Mouse (Mus musculus): ENCODE measurements around the gene Slc45a3. TPM values are rescaled to one million over a fixed set of nuclear protein-coding genes. Genes with fewer than 3 reads are reported as not detected.

Gene Slc45a3
- total and polyA plus RNA-seq, 3 experiments = 15.6 to 40.7 TPM; not detected in 1

DNA sequence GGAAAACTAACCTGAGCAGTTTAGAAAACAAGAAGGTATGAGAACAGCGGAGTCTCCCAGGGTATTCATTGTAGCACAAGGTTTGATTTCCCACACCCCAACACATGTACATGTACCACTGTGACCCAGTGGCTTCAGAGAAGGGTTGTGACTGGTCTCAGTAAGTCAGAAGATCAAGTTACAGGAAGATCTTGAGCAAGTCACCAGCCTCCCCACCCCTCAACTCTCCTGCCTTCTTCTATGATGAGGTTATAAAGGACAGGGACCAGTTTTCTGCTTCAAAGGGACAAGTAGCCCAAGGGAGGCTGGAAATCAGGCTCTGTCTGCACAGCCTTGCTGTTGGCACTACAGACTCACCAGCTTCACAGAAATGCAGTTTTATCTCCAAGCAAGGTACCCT, 21.3 kb upstream of the Slc45a3 start:
- H3K79me2 ChIP-seq (ENCODE audit: control insufficient read depth, insufficient read depth, low read length, poor library complexity) = no peaks in the 10 kb centered on the region
- peak overlapping the region; percentile 83 for H3K27ac ChIP-seq (ENCODE audit: control insufficient read depth, low read depth, low read length)
- no peak overlapping the region for H3K4me3 ChIP-seq (ENCODE audit: control insufficient read depth in 1 of 2, insufficient read depth in 1 of 2, low read depth in 2 of 2, low read length in 2 of 2)
- no peak for TF ChIP-seq ZKSCAN1 (IDR thresholded peaks at IDR 0.05; ENCODE audit: low read depth, low read length)
- no peak for TF ChIP-seq ZMIZ1 (IDR thresholded peaks at IDR 0.05; ENCODE audit: low read depth, low read length)
- TF ChIP-seq SMC3 (IDR thresholded peaks at IDR 0.05; ENCODE audit: low read depth, low read length) = no peak
- no peak for TF ChIP-seq MYC (IDR thresholded peaks at IDR 0.05; ENCODE audit: low read depth, low read length)
- TF ChIP-seq ZNF384 (IDR thresholded peaks at IDR 0.05; ENCODE audit: low read depth, low read length) = no peak
- TF ChIP-seq MXI1 (IDR thresholded peaks at IDR 0.05; ENCODE audit: low read depth, low read length) = no peak
- TF ChIP-seq E2F4 (IDR thresholded peaks at IDR 0.05; ENCODE audit: borderline replicate concordance, low read depth, low read length) = no peak
- TF ChIP-seq BHLHE40 (IDR thresholded peaks at IDR 0.05; ENCODE audit: borderline replicate concordance, low read depth, low read length) = no peak
- no peak for TF ChIP-seq MEF2A (IDR thresholded peaks at IDR 0.05; ENCODE audit: extremely low read depth, insufficient replicate concordance, low read depth, low read length, poor library complexity, severe bottlenecking)
- TF ChIP-seq TAL1 (IDR thresholded peaks at IDR 0.05; ENCODE audit: low read length) = no peak
- TF ChIP-seq CHD1 (IDR thresholded peaks at IDR 0.05; ENCODE audit: low read depth, low read length) = no peak
- no peak for TF ChIP-seq CTCF (IDR thresholded peaks at IDR 0.05 in 2 of 3, conservative IDR thresholded peaks at IDR 0.05 in 1 of 3; ENCODE audit: control insufficient read depth in 1 of 3, insufficient read depth in 1 of 3, low read depth in 2 of 3, low read length in 3 of 3, poor library complexity in 1 of 3, severe bottlenecking in 1 of 3)
- TF ChIP-seq ZC3H11A (IDR thresholded peaks at IDR 0.05; ENCODE audit: low read depth, low read length) = no peak
- no peak for TF ChIP-seq RCOR1 (IDR thresholded peaks at IDR 0.05; ENCODE audit: low read depth, low read length)
- TF ChIP-seq SIN3A (IDR thresholded peaks at IDR 0.05; ENCODE audit: low read length) = no peak
- TF ChIP-seq HCFC1 (IDR thresholded peaks at IDR 0.05; ENCODE audit: low read depth, low read length) = no peak
- TF ChIP-seq TCF12 (IDR thresholded peaks at IDR 0.05; ENCODE audit: low read depth, low read length) = no peak
- TF ChIP-seq GABPA (IDR thresholded peaks at IDR 0.05; ENCODE audit: low read depth, low read length) = no peak
- H3K9ac ChIP-seq (ENCODE audit: control insufficient read depth, low read depth, low read length, poor library complexity, severe bottlenecking) = peak overlapping the region; percentile 50
- peaks cover 4 to 66% of the 10 kb centered on the region in 2 experiments for H3K36me3 ChIP-seq (ENCODE audit: control insufficient read depth in 1 of 2, insufficient read depth in 2 of 2, low read length in 2 of 2)
- H3K27me3 ChIP-seq (ENCODE audit: control insufficient read depth in 1 of 2, insufficient read depth in 2 of 2, low read length in 2 of 2) = no peaks in the 10 kb centered on the region
- peaks cover 44 to 48% of the 10 kb centered on the region in 2 experiments for H3K4me1 ChIP-seq (ENCODE audit: control insufficient read depth in 1 of 2, insufficient read depth in 2 of 2, low read length in 2 of 2)
- DNase-seq (ENCODE audit: low read depth, low spot score) = peak; percentile 56
- H3K9me3 ChIP-seq (replicated peaks; ENCODE audit: insufficient read depth, low read length) = no peaks in the 10 kb centered on the region

DNA sequence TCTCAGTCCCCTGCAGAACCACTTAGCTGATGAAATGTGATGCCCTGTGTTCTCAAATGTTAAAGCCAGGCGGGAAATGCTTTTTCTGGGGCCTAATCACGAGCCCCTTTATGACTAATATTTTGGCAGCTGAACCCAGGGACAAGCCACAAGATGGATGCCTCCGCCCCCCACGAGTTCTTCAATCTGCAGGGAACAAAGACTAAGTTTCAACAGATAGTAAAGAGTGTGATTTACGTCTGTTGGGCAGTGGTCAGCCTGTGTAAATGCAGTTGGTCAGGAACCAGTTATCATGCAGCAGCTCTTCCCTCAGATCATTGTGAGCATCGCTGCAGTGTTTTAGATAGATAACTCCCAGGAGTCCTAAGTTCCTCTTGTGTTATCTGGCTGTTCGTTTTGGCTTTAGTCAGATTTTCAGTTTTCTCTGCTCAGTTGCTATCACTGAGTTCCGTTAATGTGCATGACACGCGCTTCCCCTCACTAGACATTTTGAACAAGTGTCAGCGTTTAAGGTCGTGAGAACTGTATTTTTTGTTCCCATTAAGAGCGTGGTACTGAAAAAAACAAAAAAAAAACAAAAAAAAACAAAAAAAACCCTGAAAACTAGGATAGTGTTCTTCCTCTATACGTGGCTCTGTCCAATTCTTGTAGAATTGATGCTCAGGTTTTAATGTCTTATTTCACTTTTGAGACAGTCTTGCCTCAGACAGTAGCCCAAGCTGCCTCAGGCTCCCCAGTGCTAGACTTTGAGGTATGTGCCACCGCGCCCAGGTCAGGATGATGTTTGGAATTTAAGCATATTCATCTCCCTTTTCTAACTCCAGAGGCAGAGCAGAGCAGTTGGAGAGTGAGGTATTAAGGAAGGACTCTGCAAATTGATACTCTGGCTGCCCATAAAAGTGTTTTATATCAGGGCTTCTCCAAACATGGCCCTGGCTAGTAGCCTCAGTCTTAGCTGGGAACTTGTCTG, 19.9 kb upstream of the Slc45a3 start:
- H3K79me2 ChIP-seq (ENCODE audit: control insufficient read depth, insufficient read depth, low read length, poor library complexity) = no peaks in the 10 kb centered on the region
- peaks cover 46 to 57% of the 10 kb centered on the region in 2 experiments for H3K4me1 ChIP-seq (ENCODE audit: control insufficient read depth in 1 of 2, insufficient read depth in 2 of 2, low read length in 2 of 2)
- no peaks in the 10 kb centered on the region for H3K9me3 ChIP-seq (replicated peaks; ENCODE audit: insufficient read depth, low read length)
- peak overlapping the region; percentile 97 for H3K27ac ChIP-seq (ENCODE audit: control insufficient read depth, low read depth, low read length)
- no peaks in the 10 kb centered on the region for H3K27me3 ChIP-seq (ENCODE audit: control insufficient read depth in 1 of 2, insufficient read depth in 2 of 2, low read length in 2 of 2)
- H3K4me3 ChIP-seq (ENCODE audit: control insufficient read depth in 1 of 2, insufficient read depth in 1 of 2, low read depth in 2 of 2, low read length in 2 of 2) = no peak overlapping the region; a peak in 1 of 4 replicates
- peak overlapping the region; percentile 55 for H3K9ac ChIP-seq (ENCODE audit: control insufficient read depth, low read depth, low read length, poor library complexity, severe bottlenecking)
- DNase-seq (ENCODE audit: low read depth, low spot score) = peak; percentile 97
- peaks cover 0 to 69% of the 10 kb centered on the region in 2 experiments; a peak in 2 of 4 replicates for H3K36me3 ChIP-seq (ENCODE audit: control insufficient read depth in 1 of 2, insufficient read depth in 2 of 2, low read length in 2 of 2)
- TF ChIP-seq ZKSCAN1 (IDR thresholded peaks at IDR 0.05; ENCODE audit: low read depth, low read length) (no peak), POLR2A (IDR thresholded peaks at IDR 0.05; ENCODE audit: control insufficient read depth in 1 of 2, insufficient read depth in 1 of 2, low read depth in 1 of 2, low read length in 2 of 2, poor library complexity in 1 of 2) (peak in 1 of 2 experiments; percentile 32; a peak in 1 of 4 replicates), HCFC1 (IDR thresholded peaks at IDR 0.05; ENCODE audit: low read depth, low read length) (no peak; the same call in 1 of the 2 replicates), CHD1 (IDR thresholded peaks at IDR 0.05; ENCODE audit: low read depth, low read length) (no peak), MEF2A (IDR thresholded peaks at IDR 0.05; ENCODE audit: extremely low read depth, insufficient replicate concordance, low read depth, low read length, poor library complexity, severe bottlenecking) (0 out of 2 replicates have a peak, but pooled peaks have one; percentile 21), MXI1 (IDR thresholded peaks at IDR 0.05; ENCODE audit: low read depth, low read length) (peak; percentile 83), ETS1 (IDR thresholded peaks at IDR 0.05; ENCODE audit: low read depth, low read length) (peak; percentile 97), JUND (IDR thresholded peaks at IDR 0.05; ENCODE audit: low read depth, low read length) (peak; percentile 81), POLR2AphosphoS5 (IDR thresholded peaks at IDR 0.05; ENCODE audit: borderline replicate concordance, low read depth, low read length) (no peak), GABPA (IDR thresholded peaks at IDR 0.05; ENCODE audit: low read depth, low read length) (no peak; the same call in 1 of the 2 replicates), SIN3A (IDR thresholded peaks at IDR 0.05; ENCODE audit: low read length) (peak; percentile 96), ELF1 (IDR thresholded peaks at IDR 0.05; ENCODE audit: low read depth, low read length) (0 out of 2 replicates have a peak, but pooled peaks have one; percentile 42), TCF12 (IDR thresholded peaks at IDR 0.05; ENCODE audit: low read depth, low read length) (peak; percentile 99), MAX (IDR thresholded peaks at IDR 0.05; ENCODE audit: low read length) (peak; percentile 70), EP300 (IDR thresholded peaks at IDR 0.05; ENCODE audit: low read depth in 1 of 2, low read length in 2 of 2) (peak; percentile 99 to 100), BHLHE40 (IDR thresholded peaks at IDR 0.05; ENCODE audit: borderline replicate concordance, low read depth, low read length) (peak; percentile 82), GATA1 (IDR thresholded peaks at IDR 0.05; ENCODE audit: low read depth, low read length) (peak; percentile 100), MAFK (IDR thresholded peaks at IDR 0.05; ENCODE audit: borderline replicate concordance, low read depth, low read length) (peak; percentile 61; the same call in 1 of the 2 replicates)
